Mouse (Mus musculus): Measurements from ENCODE around the gene Olfr1368. TPM values are rescaled to one million over a fixed set of nuclear protein-coding genes. Genes with fewer than 3 reads are reported as not detected.
A peak's percentile ranks its signal among the peaks of the same experiment; 100 is the strongest.

The Olfr1368 gene
- polyA plus RNA-seq, 1 experiment from 2014 or later, result not detected

GRCm38 (mm10) chr13:21166936-21167909 lies 21.6 kb upstream of the Olfr1368 start:
- Histone ChIP-seq H3K27ac (replicated peaks) (peak overlapping the region; percentile 75), H3K9ac (peak overlapping the region; percentile 39)

DNA sequence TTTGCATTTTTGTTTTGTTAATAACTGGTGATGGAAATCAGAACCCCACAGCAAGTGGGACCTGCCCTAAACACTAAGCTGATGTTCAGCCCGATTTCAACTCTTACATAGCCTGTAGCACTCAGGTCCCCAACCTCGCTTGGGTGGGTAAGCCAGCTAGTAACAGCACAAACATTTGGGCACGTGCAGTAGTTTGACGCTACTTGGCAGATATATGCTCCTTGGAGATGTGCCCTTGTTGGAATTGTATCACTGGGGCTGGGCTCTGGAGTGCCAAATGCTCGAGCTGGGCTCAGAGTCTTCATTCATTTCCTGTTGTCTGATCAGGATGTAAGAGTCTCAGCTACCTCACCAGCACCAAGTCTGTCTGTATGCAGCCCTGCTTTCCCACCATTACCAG lies 16.9 kb upstream of the Olfr1368 start:
- Histone ChIP-seq H3K4me2 (replicated peaks) (no peak overlapping the region), H3K9me3 (replicated peaks) (no peaks in the 10 kb centered on the region), H3K9ac (no peak overlapping the region), H3K27me3 (0 out of 2 replicates have a peak, but pooled peaks cover 4% of the 10 kb centered on the region), H3K4me1 (peaks cover 6% of the 10 kb centered on the region; the same call in 1 of the 2 replicates), H3K36me3 (no peaks in the 10 kb centered on the region), H3K27ac (replicated peaks) (no peak overlapping the region), H3K4me3 (replicated peaks) (no peak overlapping the region)
- WGBS, result 50% methylated on average over 5 of the region's 5 CpGs
- ATAC-seq (ENCODE audit: insufficient number of reproducible peaks, low FRiP score, low TSS enrichment, low read depth), result no peak

More at GRCm38 (mm10) chr13:21166936-21167909, 21.6 kb upstream of the Olfr1368 start:
- peak; percentile 71; the same call in 1 of the 2 replicates for ATAC-seq (ENCODE audit: insufficient number of reproducible peaks, low FRiP score, low TSS enrichment, low read depth)
- WGBS, result under 1% methylated on average over 27 of the region's 27 CpGs
- Histone ChIP-seq H3K4me1 (peaks cover 12% of the 10 kb centered on the region), H3K27me3 (no peaks in the 10 kb centered on the region), H3K9me3 (replicated peaks) (no peaks in the 10 kb centered on the region), H3K4me2 (replicated peaks) (peak overlapping the region; percentile 87), H3K4me3 (replicated peaks) (peak overlapping the region; percentile 58), H3K36me3 (no peaks in the 10 kb centered on the region)

DNA sequence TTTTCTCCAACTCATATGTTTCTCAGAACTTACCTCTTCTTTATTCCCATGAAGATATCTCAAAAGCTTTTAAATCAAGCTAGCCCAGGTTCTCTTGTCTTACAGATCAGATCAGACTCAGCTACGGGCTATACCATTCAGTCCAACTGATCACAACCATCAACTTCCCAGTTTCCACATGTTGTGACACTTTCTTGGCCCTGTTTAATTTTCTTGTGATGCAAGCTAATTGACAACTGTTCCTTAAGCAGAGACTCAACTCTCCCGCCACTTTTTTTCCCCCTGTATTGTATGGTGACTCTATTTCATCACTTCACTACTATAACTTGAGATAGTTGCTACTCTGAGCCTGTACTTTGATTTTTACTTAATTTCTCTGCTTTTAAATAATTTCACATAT lies 15.9 kb upstream of the Olfr1368 start:
- Histone ChIP-seq H3K27ac (replicated peaks) (no peak overlapping the region), H3K4me1 (peaks cover 6% of the 10 kb centered on the region; the same call in 1 of the 2 replicates), H3K9ac (no peak overlapping the region), H3K36me3 (no peaks in the 10 kb centered on the region), H3K27me3 (0 out of 2 replicates have a peak, but pooled peaks cover 4% of the 10 kb centered on the region), H3K4me2 (replicated peaks) (peak overlapping the region; percentile 94), H3K4me3 (replicated peaks) (peak overlapping the region; percentile 74), H3K9me3 (replicated peaks) (no peaks in the 10 kb centered on the region)
- no peak for ATAC-seq (ENCODE audit: insufficient number of reproducible peaks, low FRiP score, low TSS enrichment, low read depth)
- 39% methylated on average over 2 of the region's 2 CpGs for WGBS

- Histone ChIP-seq H3K4me3 (replicated peaks) (peak overlapping the region; percentile 74), H3K9me3 (replicated peaks) (no peaks in the 10 kb centered on the region), H3K36me3 (no peaks in the 10 kb centered on the region), H3K4me2 (replicated peaks) (peak overlapping the region; percentile 94), H3K27ac (replicated peaks) (peak overlapping the region; percentile 63; the same call in 1 of the 2 replicates), H3K27me3 (0 out of 2 replicates have a peak, but pooled peaks cover 4% of the 10 kb centered on the region), H3K9ac (peak overlapping the region; percentile 37; the same call in 1 of the 2 replicates), H3K4me1 (peaks cover 6% of the 10 kb centered on the region; the same call in 1 of the 2 replicates)
- WGBS, result under 1% methylated on average over 32 of the region's 32 CpGs
- peak; percentile 87 for ATAC-seq (ENCODE audit: insufficient number of reproducible peaks, low FRiP score, low TSS enrichment, low read depth)
These were observed 15.3 kb upstream of the Olfr1368 start for GRCm38 (mm10) chr13:21160657-21161590.

- Histone ChIP-seq H3K4me1 (peaks cover 6% of the 10 kb centered on the region; the same call in 1 of the 2 replicates), H3K9ac (peak overlapping the region; percentile 24; the same call in 1 of the 2 replicates), H3K9me3 (replicated peaks) (no peaks in the 10 kb centered on the region), H3K4me3 (replicated peaks) (peak overlapping the region; percentile 74), H3K36me3 (no peaks in the 10 kb centered on the region), H3K27ac (replicated peaks) (no peak overlapping the region), H3K27me3 (0 out of 2 replicates have a peak, but pooled peaks cover 4% of the 10 kb centered on the region), H3K4me2 (replicated peaks) (peak overlapping the region; percentile 94)
- ATAC-seq (ENCODE audit: insufficient number of reproducible peaks, low FRiP score, low TSS enrichment, low read depth), result no peak
- WGBS, result under 1% methylated on average over 16 of the region's 16 CpGs
These were observed 14.4 kb upstream of the Olfr1368 start for GRCm38 (mm10) chr13:21160041-21160511.

DNA sequence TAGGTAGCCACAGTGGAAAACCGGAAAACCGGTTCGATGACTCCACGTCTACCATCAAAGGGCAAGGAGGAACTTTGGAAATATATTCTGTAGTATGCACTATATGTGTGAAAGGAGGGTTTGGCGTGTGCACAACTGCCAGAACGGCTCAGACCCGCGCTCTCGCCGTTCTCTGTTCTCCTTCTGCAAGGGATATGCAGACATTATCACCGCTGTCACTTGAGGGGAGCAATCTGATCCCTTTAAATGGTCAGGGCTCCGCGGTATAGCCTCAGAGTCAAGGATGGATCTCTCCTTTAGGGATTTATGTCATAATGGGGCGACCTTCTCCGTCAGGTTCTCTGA lies 13.8 kb upstream of the Olfr1368 start:
- ATAC-seq (ENCODE audit: insufficient number of reproducible peaks, low FRiP score, low TSS enrichment, low read depth), result no peak
- WGBS, result under 1% methylated on average over 15 of the region's 15 CpGs
- H3K27ac ChIP-seq (replicated peaks), result no peak overlapping the region
- no peaks in the 10 kb centered on the region for H3K9me3 ChIP-seq (replicated peaks)
- peak overlapping the region; percentile 94 for H3K4me2 ChIP-seq (replicated peaks)
- H3K4me3 ChIP-seq (replicated peaks), result peak overlapping the region; percentile 74
- peak overlapping the region; percentile 24 for H3K9ac ChIP-seq
- H3K36me3 ChIP-seq, result no peaks in the 10 kb centered on the region
- 0 out of 2 replicates have a peak, but pooled peaks cover 4% of the 10 kb centered on the region for H3K27me3 ChIP-seq
- peaks cover 6% of the 10 kb centered on the region; the same call in 1 of the 2 replicates for H3K4me1 ChIP-seq

GRCm38 (mm10) chr13:21158785-21159474 lies 13.3 kb upstream of the Olfr1368 start:
- H3K36me3 ChIP-seq, result no peaks in the 10 kb centered on the region
- ATAC-seq (ENCODE audit: insufficient number of reproducible peaks, low FRiP score, low TSS enrichment, low read depth), result no peak; the same call in 1 of the 2 replicates

GRCm38 (mm10) chr13:21158071-21158470 lies 12.4 kb upstream of the Olfr1368 start:
- no peaks in the 10 kb centered on the region for H3K9me3 ChIP-seq (replicated peaks)
- H3K36me3 ChIP-seq, result no peaks in the 10 kb centered on the region
- 8% methylated on average over 9 of the region's 9 CpGs for WGBS
- H3K27ac ChIP-seq (replicated peaks), result no peak overlapping the region
- no peak overlapping the region for H3K9ac ChIP-seq
- no peak overlapping the region for H3K4me3 ChIP-seq (replicated peaks)
- H3K4me1 ChIP-seq, result peaks cover 6% of the 10 kb centered on the region; the same call in 1 of the 2 replicates
- no peak for ATAC-seq (ENCODE audit: insufficient number of reproducible peaks, low FRiP score, low TSS enrichment, low read depth)
- 0 out of 2 replicates have a peak, but pooled peaks cover 4% of the 10 kb centered on the region for H3K27me3 ChIP-seq
- H3K4me2 ChIP-seq (replicated peaks), result peak overlapping the region; percentile 94

More at GRCm38 (mm10) chr13:21158785-21159474, 13.3 kb upstream of the Olfr1368 start:
- H3K9me3 ChIP-seq (replicated peaks), result no peaks in the 10 kb centered on the region
- H3K4me1 ChIP-seq, result peaks cover 6% of the 10 kb centered on the region; the same call in 1 of the 2 replicates
- H3K27ac ChIP-seq (replicated peaks), result no peak overlapping the region
- peak overlapping the region; percentile 24; the same call in 1 of the 2 replicates for H3K9ac ChIP-seq
- peak overlapping the region; percentile 94 for H3K4me2 ChIP-seq (replicated peaks)
- WGBS, result under 1% methylated on average over 19 of the region's 19 CpGs
- peak overlapping the region; percentile 74 for H3K4me3 ChIP-seq (replicated peaks)
- 0 out of 2 replicates have a peak, but pooled peaks cover 4% of the 10 kb centered on the region for H3K27me3 ChIP-seq

DNA sequence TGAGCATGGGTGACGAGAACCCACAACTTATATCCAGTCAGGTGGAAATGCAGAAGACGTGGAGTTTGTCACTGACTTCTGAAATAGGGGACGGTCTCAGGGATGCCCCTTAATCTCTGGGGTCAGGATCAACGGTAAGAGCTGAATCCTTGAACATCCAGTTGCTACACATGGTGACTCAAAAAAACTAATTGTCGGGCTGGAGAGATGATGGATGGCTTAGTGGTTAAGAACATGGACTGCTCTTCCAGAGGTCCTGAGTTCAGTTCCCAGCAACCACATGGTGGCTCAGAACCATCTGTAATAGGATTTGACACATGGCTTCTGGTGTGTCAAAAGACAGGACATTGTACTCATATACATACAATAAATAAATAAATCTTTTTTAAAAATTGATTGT lies 10.2 kb upstream of the Olfr1368 start:
- 0 out of 2 replicates have a peak, but pooled peaks cover 4% of the 10 kb centered on the region for H3K27me3 ChIP-seq
- H3K9me3 ChIP-seq (replicated peaks), result no peaks in the 10 kb centered on the region
- H3K4me2 ChIP-seq (replicated peaks), result no peak overlapping the region
- H3K36me3 ChIP-seq, result no peaks in the 10 kb centered on the region
- no peak for ATAC-seq (ENCODE audit: insufficient number of reproducible peaks, low FRiP score, low TSS enrichment, low read depth)
- H3K4me3 ChIP-seq (replicated peaks), result no peak overlapping the region
- peaks cover 6% of the 10 kb centered on the region; the same call in 1 of the 2 replicates for H3K4me1 ChIP-seq
- 81% methylated on average over 5 of the region's 5 CpGs for WGBS
- H3K27ac ChIP-seq (replicated peaks), result no peak overlapping the region
- H3K9ac ChIP-seq, result no peak overlapping the region

- Histone ChIP-seq H3K9ac (no peak overlapping the region), H3K36me3 (no peaks in the 10 kb centered on the region), H3K9me3 (replicated peaks) (no peaks in the 10 kb centered on the region), H3K27ac (replicated peaks) (no peak overlapping the region), H3K4me3 (replicated peaks) (no peak overlapping the region), H3K4me2 (replicated peaks) (no peak overlapping the region), H3K27me3 (no peaks in the 10 kb centered on the region), H3K4me1 (no peaks in the 10 kb centered on the region)
- no peak for ATAC-seq (ENCODE audit: insufficient number of reproducible peaks, low FRiP score, low TSS enrichment, low read depth)
- WGBS, result 44% methylated on average over 8 of the region's 8 CpGs
These were observed 3.2 kb downstream of the Olfr1368 start for GRCm38 (mm10) chr13:21142421-21142820.
